8 mouse cellular contexts compared by ENCODE assay signal in the genomic region with DNA sequence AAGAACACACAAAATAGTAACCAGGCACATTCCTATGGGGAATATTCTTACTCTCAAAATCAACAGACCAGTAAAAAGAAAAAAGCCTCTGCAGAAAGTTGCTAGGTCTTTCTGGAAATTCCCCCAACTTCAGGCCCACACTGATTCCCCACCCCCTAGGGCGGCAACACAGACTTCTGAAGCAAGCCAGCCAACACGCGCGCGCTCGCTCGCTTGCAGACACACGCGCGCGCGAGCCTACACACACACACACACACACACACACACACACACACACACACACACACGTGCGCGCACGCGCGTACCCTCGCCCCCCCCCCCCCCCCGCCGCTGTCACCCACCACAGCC. TPM values are rescaled to one million over a fixed set of nuclear protein-coding genes. Genes with fewer than 3 reads are reported as not detected.
A peak's percentile ranks its signal among the peaks of the same experiment; 100 is the strongest.
DNase-seq lines count a peak whose midpoint lies in the region; ATAC-seq and TF ChIP-seq lines count a peak whose summit lies in the region.

No protein-coding gene starts in this region.

- H3K4me3 ChIP-seq in E14TG2a.4 (replicated peaks; ENCODE audit: low read length), result peak overlapping the region; percentile 78
- H3K4me3 ChIP-seq in forebrain, embryonic 14.5 days (ENCODE audit: low read depth, low read length), result peak overlapping the region; percentile 42
- H3K4me3 ChIP-seq in lung, embryonic 16.5 days (ENCODE audit: low read length), result peak overlapping the region; percentile 62

- TF ChIP-seq CTCF in E14TG2a.4 (conservative IDR thresholded peaks at IDR 0.05; ENCODE audit: low read length), result no peak

- ATAC-seq in forebrain, embryonic 14.5 days, result peak; percentile 62
- ATAC-seq in lung, embryonic 16.5 days (ENCODE audit: low read depth), result peak; percentile 74

- no peaks in the 10 kb centered on the region for H3K9me3 ChIP-seq in E14TG2a.4 (ENCODE audit: low read length)
- H3K9me3 ChIP-seq in forebrain, embryonic 14.5 days (replicated peaks; ENCODE audit: control insufficient read depth, low read length), result no peaks in the 10 kb centered on the region
- H3K9me3 ChIP-seq in lung, embryonic 16.5 days (ENCODE audit: control insufficient read depth, low read length), result no peaks in the 10 kb centered on the region

- no peaks in the 10 kb centered on the region for H3K27me3 ChIP-seq in E14TG2a.4 (ENCODE audit: insufficient read depth, low read length)
- H3K27me3 ChIP-seq in forebrain, embryonic 14.5 days (replicated peaks; ENCODE audit: control insufficient read depth, insufficient read depth, low read length), result no peaks in the 10 kb centered on the region
- no peaks in the 10 kb centered on the region for H3K27me3 ChIP-seq in lung, embryonic 16.5 days (ENCODE audit: control insufficient read depth, insufficient read depth, low read depth, low read length)

- no peaks in the 10 kb centered on the region for H3K36me3 ChIP-seq in E14TG2a.4 (ENCODE audit: insufficient read depth, low read length)
- H3K36me3 ChIP-seq in forebrain, embryonic 14.5 days (ENCODE audit: control insufficient read depth, insufficient read depth, low read length), result no peaks in the 10 kb centered on the region
- H3K36me3 ChIP-seq in lung, embryonic 16.5 days (ENCODE audit: control insufficient read depth, insufficient read depth, low read length), result no peaks in the 10 kb centered on the region

- WGBS in forebrain, embryonic 14.5 days, result 49% methylated on average over 12 of the region's 21 CpGs
- 0% methylated on average over 1 of the region's 21 CpGs for WGBS in lung, embryonic 16.5 days

- H3K9ac ChIP-seq in forebrain, embryonic 14.5 days (ENCODE audit: low read length), result peak overlapping the region; percentile 53
- peak overlapping the region; percentile 67 for H3K9ac ChIP-seq in lung, embryonic 16.5 days (ENCODE audit: low read length)

- peak overlapping the region; percentile 47 for H3K4me2 ChIP-seq in forebrain, embryonic 14.5 days (ENCODE audit: low read length)
- peak overlapping the region; percentile 44; the same call in 1 of the 2 replicates for H3K4me2 ChIP-seq in lung, embryonic 16.5 days (ENCODE audit: low read depth, low read length)

- H3K4me1 ChIP-seq in E14TG2a.4 (replicated peaks; ENCODE audit: low read depth, low read length), result no peaks in the 10 kb centered on the region
- no peaks in the 10 kb centered on the region for H3K4me1 ChIP-seq in forebrain, embryonic 14.5 days (ENCODE audit: control insufficient read depth, insufficient read depth, low read length)
- no peaks in the 10 kb centered on the region for H3K4me1 ChIP-seq in lung, embryonic 16.5 days (replicated peaks; ENCODE audit: control insufficient read depth, insufficient read depth, low read length)

- H3K27ac ChIP-seq in forebrain, embryonic 14.5 days (ENCODE audit: low read depth, low read length), result no peak overlapping the region; the same call in 1 of the 2 replicates
- H3K27ac ChIP-seq in lung, embryonic 16.5 days (ENCODE audit: low read length), result peak overlapping the region; percentile 93

- intact Hi-C loops in heart, postnatal 36 days (cut with DNase I), result loop anchor here (10.0 kb wide), 1 partner anchor 108 kb away; no protein-coding TSS in a partner anchor

- DNase-seq in adrenal gland, postnatal 10 days, result peak; percentile 64
- peak; percentile 74 for DNase-seq in forebrain, embryonic 14.5 days (ENCODE audit: low spot score)
- DNase-seq in heart, postnatal 36 days, result peak; percentile 48 to 53
- peak; percentile 8 for DNase-seq in layer of hippocampus, adult 9-11 months
- DNase-seq in retina, embryonic 14.5 days (ENCODE audit: low spot score), result peak; percentile 52
- peak; percentile 37 to 69 for DNase-seq in urinary bladder, postnatal 4 days (ENCODE audit: low spot score in 2 of 2)

RNA-seq across cellular contexts. Expression of gene Prrg1, which starts 0.9 kb away (rescaled TPM):
- 10 to 100 TPM in 1 of 2 experiments, 1 to 10 TPM in 1; 7.0 to 11.1 TPM for total RNA-seq in adrenal gland, postnatal 10 days (2021)
- polyA plus RNA-seq in forebrain, embryonic 14.5 days (2014; fragmentation: Nextera tagmentation; extraction: Ambion mirVana), result 6.0 and 6.5 TPM in 2 replicates
- 10 to 100 TPM in 1 of 2 experiments, 1 to 10 TPM in 1; 9.7 to 12.9 TPM for total RNA-seq in heart, postnatal 36 days (2021)
- 11.3 and 13.2 TPM in 2 replicates for polyA plus RNA-seq in lung, embryonic 16.5 days (2015; fragmentation: Nextera tagmentation; extraction: Ambion mirVana)

Comparison
In these comparisons a context has a peak if more than half of its experiments do, and no peak if none do; other contexts are left out.
1. DNase-seq: peak in every context shown above with its lines; median percentile 74 in forebrain, embryonic 14.5 days; 64 in adrenal gland, postnatal 10 days; 53 in urinary bladder, postnatal 4 days; 52 in retina, embryonic 14.5 days; 50 in heart, postnatal 36 days; 8 in layer of hippocampus, adult 9-11 months.